Mouse (Mus musculus): ENCODE data around the gene Clk1. TPM values are rescaled to one million over a fixed set of nuclear protein-coding genes. Genes with fewer than 3 reads are reported as not detected.

The Clk1 gene
- 59.3 and 100 TPM in 2 replicates for total RNA-seq (2014; rRNA removed; ENCODE audit: low replicate concordance)
- 105 and 108 TPM in 2 replicates for polyA plus RNA-seq (2015; fragmentation: Nextera tagmentation; extraction: Ambion mirVana)

DNA sequence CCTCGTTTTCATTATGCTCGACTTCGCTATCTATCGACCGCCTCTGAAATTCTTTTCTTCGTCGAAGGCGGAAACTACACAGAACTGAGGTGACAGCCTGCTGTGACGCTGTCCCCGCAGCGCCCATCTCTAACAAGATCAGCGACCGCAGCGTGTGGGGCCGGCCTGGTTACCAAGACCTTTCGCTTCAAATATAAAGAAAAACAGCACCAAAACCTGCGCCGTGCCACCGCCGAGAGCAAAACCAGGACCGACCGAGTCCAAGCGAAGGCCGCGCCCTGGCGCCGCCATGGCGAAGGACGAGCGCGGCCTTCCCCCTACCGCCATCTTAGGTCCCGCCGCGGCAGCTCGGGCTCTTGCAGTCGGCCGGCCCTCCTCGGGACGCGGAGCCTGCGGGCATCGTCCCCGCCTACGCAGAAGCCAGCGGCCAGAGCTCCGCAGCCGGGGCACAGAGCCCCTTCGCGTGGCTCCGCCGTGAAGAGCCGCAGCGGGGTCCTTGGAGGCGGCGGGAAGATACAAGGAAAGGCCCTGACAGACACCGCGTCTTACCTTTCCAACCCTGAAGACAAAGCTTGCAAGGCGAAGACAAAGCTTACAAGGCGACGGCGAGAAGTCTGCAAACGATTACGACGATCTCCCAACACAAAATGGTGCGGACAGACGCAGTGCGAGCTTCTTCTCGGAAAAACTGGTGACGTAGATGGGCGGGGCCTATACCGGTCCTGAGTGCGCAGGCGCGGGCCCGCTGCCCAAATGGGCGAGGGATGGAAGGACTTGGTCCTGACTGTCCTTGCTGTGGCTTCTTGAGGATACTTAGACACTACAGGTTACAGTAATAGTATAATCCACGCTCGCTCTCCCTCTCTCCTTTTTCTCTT is at the start of gene Clk1:
Gene Clk1, minus strand, starts transcription at position 696 of the 878 bp plus-strand sequence.
- WGBS, result under 1% methylated on average over 79 of the region's 79 CpGs
- Histone ChIP-seq H3K36me3 (replicated peaks; ENCODE audit: control insufficient read depth, insufficient read depth, low read length) (peaks cover 26% of the 10 kb centered on the region), H3K27ac (ENCODE audit: low read depth) (peak within 1 kb of the TSS; percentile 100), H3K9ac (replicated peaks; ENCODE audit: low read depth, low read length) (peak within 1 kb of the TSS; percentile 100), H3K4me2 (ENCODE audit: low read depth, low read length) (peak within 1 kb of the TSS; percentile 82), H3K9me3 (replicated peaks; ENCODE audit: control insufficient read depth, low read length) (no peaks in the 10 kb centered on the region), H3K27me3 (ENCODE audit: control insufficient read depth, insufficient read depth, low read length) (no peaks in the 10 kb centered on the region), H3K4me1 (ENCODE audit: control insufficient read depth, insufficient read depth) (peaks cover 10% of the 10 kb centered on the region), H3K4me3 (ENCODE audit: low read depth, low read length) (peak within 1 kb of the TSS; percentile 99)
- ATAC-seq (ENCODE audit: insufficient read depth, low read depth) (peak; percentile 96), DNase-seq (ENCODE audit: low spot score) (peak; percentile 94)
- no peak; the same call in 1 of the 2 replicates for TF ChIP-seq EP300 (IDR thresholded peaks at IDR 0.05; ENCODE audit: low read depth)
- TF ChIP-seq CTCF (IDR thresholded peaks at IDR 0.05; ENCODE audit: low read depth), result no peak

DNA sequence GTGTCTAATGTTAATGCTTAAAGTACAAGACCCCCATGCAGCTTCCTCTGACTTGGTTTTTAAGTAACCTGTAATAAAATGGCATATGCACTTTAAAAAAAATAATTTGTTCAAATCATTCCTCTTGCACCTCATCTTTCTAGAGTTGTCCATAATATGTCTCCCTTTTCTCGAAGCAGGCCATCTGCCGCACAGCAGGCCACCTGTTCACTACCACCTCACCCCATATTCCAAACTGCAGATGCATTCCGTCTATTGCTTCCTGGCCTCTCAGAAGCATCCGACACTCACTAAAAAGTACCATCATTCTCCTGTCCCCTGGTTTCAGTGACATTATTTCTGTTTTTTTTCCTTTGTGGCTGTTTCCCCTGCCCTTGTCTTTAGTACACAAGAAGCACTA is 41.7 kb upstream of the Clk1 start:
- no peak overlapping the region for H3K4me2 ChIP-seq (ENCODE audit: low read depth, low read length)
- no peaks in the 10 kb centered on the region for H3K4me1 ChIP-seq (ENCODE audit: control insufficient read depth, insufficient read depth)
- ATAC-seq (ENCODE audit: insufficient read depth, low read depth), result no peak
- WGBS, result 90% methylated on average over 4 of the region's 4 CpGs
- H3K4me3 ChIP-seq (ENCODE audit: low read depth, low read length), result no peak overlapping the region
- no peak for DNase-seq (ENCODE audit: low spot score)
- H3K27ac ChIP-seq (ENCODE audit: low read depth), result no peak overlapping the region
- no peaks in the 10 kb centered on the region for H3K27me3 ChIP-seq (ENCODE audit: control insufficient read depth, insufficient read depth, low read length)
- H3K9me3 ChIP-seq (replicated peaks; ENCODE audit: control insufficient read depth, low read length), result no peaks in the 10 kb centered on the region
- peaks cover 79% of the 10 kb centered on the region for H3K36me3 ChIP-seq (replicated peaks; ENCODE audit: control insufficient read depth, insufficient read depth, low read length)
- TF ChIP-seq CTCF (IDR thresholded peaks at IDR 0.05; ENCODE audit: low read depth) (no peak), EP300 (IDR thresholded peaks at IDR 0.05; ENCODE audit: low read depth) (no peak)
- no peak overlapping the region for H3K9ac ChIP-seq (replicated peaks; ENCODE audit: low read depth, low read length)

DNA sequence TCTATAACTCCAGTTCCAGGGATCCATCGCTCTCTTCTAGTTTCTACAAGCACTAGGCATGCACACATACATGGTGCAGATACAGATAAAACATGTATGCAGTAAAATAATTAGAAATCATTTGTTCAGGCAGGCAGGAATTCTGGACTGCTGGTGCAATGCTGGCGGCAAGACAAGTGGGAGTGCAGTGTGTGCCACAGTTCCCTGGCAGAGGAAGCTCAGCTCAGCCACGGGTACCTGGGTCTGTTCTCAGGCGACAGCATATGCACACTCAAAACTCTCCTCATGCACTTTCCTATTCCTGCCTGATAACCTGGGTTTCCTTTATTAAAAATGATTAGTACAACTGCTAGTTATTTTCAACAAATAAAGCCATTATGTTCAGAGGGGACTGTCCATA is 41.2 kb upstream of the Clk1 start:
- Histone ChIP-seq H3K9me3 (replicated peaks; ENCODE audit: control insufficient read depth, low read length) (no peaks in the 10 kb centered on the region), H3K27ac (ENCODE audit: low read depth) (no peak overlapping the region), H3K4me3 (ENCODE audit: low read depth, low read length) (no peak overlapping the region), H3K4me2 (ENCODE audit: low read depth, low read length) (no peak overlapping the region), H3K9ac (replicated peaks; ENCODE audit: low read depth, low read length) (no peak overlapping the region), H3K27me3 (ENCODE audit: control insufficient read depth, insufficient read depth, low read length) (no peaks in the 10 kb centered on the region), H3K4me1 (ENCODE audit: control insufficient read depth, insufficient read depth) (no peaks in the 10 kb centered on the region), H3K36me3 (replicated peaks; ENCODE audit: control insufficient read depth, insufficient read depth, low read length) (peaks cover 76% of the 10 kb centered on the region)
- no peak for TF ChIP-seq CTCF (IDR thresholded peaks at IDR 0.05; ENCODE audit: low read depth)
- no peak for TF ChIP-seq EP300 (IDR thresholded peaks at IDR 0.05; ENCODE audit: low read depth)
- 88% methylated on average over 4 of the region's 4 CpGs for WGBS
- ATAC-seq (ENCODE audit: insufficient read depth, low read depth) (no peak), DNase-seq (ENCODE audit: low spot score) (no peak)

DNA sequence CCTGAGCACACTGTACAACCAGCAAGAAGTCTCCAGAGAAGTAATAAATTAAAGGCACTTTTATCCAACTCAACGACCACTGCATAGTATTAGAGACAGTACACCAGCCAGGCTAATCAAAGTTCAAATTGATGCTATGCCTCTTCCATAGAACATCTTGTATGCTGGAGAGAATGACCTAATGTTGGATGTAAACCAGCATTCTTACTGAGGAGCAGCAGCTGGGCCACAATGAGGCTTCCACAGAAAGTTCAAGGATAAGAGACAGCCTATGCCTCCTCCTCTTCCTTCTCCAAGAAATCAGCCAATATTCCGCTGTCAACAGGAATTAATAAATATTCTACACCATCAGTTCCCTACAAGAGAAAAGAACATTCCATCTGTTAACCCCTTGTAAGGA is 40.1 kb upstream of the Clk1 start:
- no peak overlapping the region for H3K27ac ChIP-seq (ENCODE audit: low read depth)
- DNase-seq (ENCODE audit: low spot score) (peak; percentile 15), ATAC-seq (ENCODE audit: insufficient read depth, low read depth) (no peak)
- no peak overlapping the region for H3K9ac ChIP-seq (replicated peaks; ENCODE audit: low read depth, low read length)
- peaks cover 71% of the 10 kb centered on the region for H3K36me3 ChIP-seq (replicated peaks; ENCODE audit: control insufficient read depth, insufficient read depth, low read length)
- H3K4me3 ChIP-seq (ENCODE audit: low read depth, low read length), result no peak overlapping the region
- TF ChIP-seq EP300 (IDR thresholded peaks at IDR 0.05; ENCODE audit: low read depth) (no peak), CTCF (IDR thresholded peaks at IDR 0.05; ENCODE audit: low read depth) (no peak)
- H3K4me1 ChIP-seq (ENCODE audit: control insufficient read depth, insufficient read depth), result no peaks in the 10 kb centered on the region
- WGBS, result 81% methylated on average over 2 of the region's 2 CpGs
- no peaks in the 10 kb centered on the region for H3K9me3 ChIP-seq (replicated peaks; ENCODE audit: control insufficient read depth, low read length)
- H3K4me2 ChIP-seq (ENCODE audit: low read depth, low read length), result no peak overlapping the region
- H3K27me3 ChIP-seq (ENCODE audit: control insufficient read depth, insufficient read depth, low read length), result no peaks in the 10 kb centered on the region

DNA sequence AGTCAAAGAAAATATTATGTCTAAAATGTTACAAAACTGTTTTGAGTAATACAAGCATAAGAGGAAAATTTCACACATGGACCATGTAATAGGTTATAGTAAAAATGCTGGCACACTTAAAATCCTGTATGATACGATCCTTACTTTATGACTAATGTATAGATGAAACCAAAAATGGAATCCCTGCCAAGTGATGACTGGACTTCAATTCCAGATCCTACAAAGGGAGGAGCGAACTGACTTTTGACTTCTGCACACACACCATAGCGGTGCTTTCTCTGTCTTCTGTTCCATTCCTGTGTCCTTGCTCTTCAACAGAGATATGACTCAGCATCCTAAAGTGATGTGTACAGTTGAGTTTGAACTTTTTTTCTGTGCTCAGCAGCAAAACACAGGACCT is 36.7 kb upstream of the Clk1 start:
- no peak for ATAC-seq (ENCODE audit: insufficient read depth, low read depth)
- Histone ChIP-seq H3K4me2 (ENCODE audit: low read depth, low read length) (no peak overlapping the region), H3K36me3 (replicated peaks; ENCODE audit: control insufficient read depth, insufficient read depth, low read length) (peaks cover 79% of the 10 kb centered on the region)

More for the DNA sequence above, 36.7 kb upstream of the Clk1 start:
- no peaks in the 10 kb centered on the region for H3K27me3 ChIP-seq (ENCODE audit: control insufficient read depth, insufficient read depth, low read length)
- no peak for DNase-seq (ENCODE audit: low spot score)
- H3K9me3 ChIP-seq (replicated peaks; ENCODE audit: control insufficient read depth, low read length), result no peaks in the 10 kb centered on the region
- no peak overlapping the region for H3K4me3 ChIP-seq (ENCODE audit: low read depth, low read length)
- TF ChIP-seq EP300 (IDR thresholded peaks at IDR 0.05; ENCODE audit: low read depth), result no peak
- TF ChIP-seq CTCF (IDR thresholded peaks at IDR 0.05; ENCODE audit: low read depth), result no peak
- H3K27ac ChIP-seq (ENCODE audit: low read depth), result no peak overlapping the region
- 93% methylated on average over 3 of the region's 3 CpGs for WGBS
- no peaks in the 10 kb centered on the region for H3K4me1 ChIP-seq (ENCODE audit: control insufficient read depth, insufficient read depth)
- H3K9ac ChIP-seq (replicated peaks; ENCODE audit: low read depth, low read length), result no peak overlapping the region
